Mouse (Mus musculus): ENCODE data around the gene Zfp120. TPM values are rescaled to one million over a fixed set of nuclear protein-coding genes. Genes with fewer than 3 reads are reported as not detected.
"Not testable (repeated sequence)": the region's sequence is repeated elsewhere in the genome, so short reads cannot be mapped to it uniquely, and the experiment has no call there.

Gene Zfp120
- 6.7 and 7.2 TPM in 2 replicates for polyA plus RNA-seq (2015; fragmentation: Nextera tagmentation; extraction: Ambion mirVana)

DNA sequence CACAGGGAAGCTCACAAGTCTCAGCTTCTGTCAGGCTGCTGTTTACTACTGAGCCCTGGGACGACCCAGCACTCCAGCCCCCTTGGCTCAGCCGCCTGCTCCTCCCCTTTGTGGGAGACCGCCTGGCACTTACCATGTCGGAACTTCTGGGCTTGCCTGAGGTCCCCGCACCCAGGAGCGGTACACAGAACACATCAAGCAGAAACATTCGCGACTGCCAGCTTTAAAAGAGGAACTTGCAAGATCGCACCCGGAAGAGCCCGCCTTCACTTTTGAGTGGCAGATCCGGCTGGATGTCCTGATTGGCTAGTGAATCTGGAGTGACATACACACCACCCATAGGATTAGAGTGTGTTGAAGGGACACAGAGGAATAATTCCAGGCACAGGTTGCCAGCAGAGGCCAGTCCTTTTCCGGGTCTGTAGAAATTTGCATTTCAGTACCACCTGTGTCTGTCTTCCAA lies at the start of gene Zfp120:
Gene Zfp120 (minus strand): TSS at position 274 of the 463 bp plus-strand sequence.
- WGBS, result 0% methylated on average over 13 of the region's 13 CpGs
- Histone ChIP-seq H3K4me1 (peaks cover 7% of the 10 kb centered on the region), H3K4me2 (replicated peaks) (peak within 1 kb of the TSS; percentile 60), H3K9ac (peak within 1 kb of the TSS; percentile 75), H3K27me3 (no peaks in the 10 kb centered on the region), H3K36me3 (peaks cover 21% of the 10 kb centered on the region), H3K9me3 (no peaks in the 10 kb centered on the region), H3K27ac (peak within 1 kb of the TSS; percentile 69), H3K4me3 (peak within 1 kb of the TSS; percentile 72)
- peak; percentile 100 for ATAC-seq (ENCODE audit: low FRiP score, low read depth)

DNA sequence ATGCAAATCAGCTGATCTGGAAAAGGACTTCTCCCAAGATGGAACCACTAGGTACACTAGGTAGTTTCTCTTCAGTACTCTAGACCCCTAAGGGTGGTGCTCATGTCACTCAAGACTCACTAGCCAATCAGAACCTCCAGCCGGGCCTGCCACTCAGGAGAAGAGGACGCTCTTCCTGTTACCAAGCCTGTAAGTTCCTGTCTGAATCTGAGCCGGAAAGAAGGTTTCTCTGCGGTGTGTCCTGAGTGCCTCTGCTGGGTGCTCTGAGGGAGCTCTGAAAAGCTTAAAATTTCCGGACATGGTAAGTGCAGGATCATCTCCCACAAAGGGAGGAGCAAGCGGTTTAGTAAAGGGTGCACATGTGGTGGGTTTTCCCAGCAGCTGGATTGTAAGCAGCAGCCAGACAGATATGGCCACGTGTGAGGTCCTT lies 45.1 kb upstream of the Zfp120 start, which contains the start of gene Gm14139:
Gene Gm14139 (plus strand): TSS at position 186 of the 430 bp plus-strand sequence.
- H3K9me3 ChIP-seq, result peaks cover 19% of the 10 kb centered on the region; the same call in 1 of the 2 replicates
- not testable (repeated sequence) for H3K9ac ChIP-seq; H3K27ac ChIP-seq; H3K4me3 ChIP-seq; H3K4me1 ChIP-seq; H3K36me3 ChIP-seq; H3K4me2 ChIP-seq (replicated peaks); ATAC-seq (ENCODE audit: low FRiP score, low read depth); H3K27me3 ChIP-seq
- 76% methylated on average over 7 of the region's 7 CpGs for WGBS

GRCm38 (mm10) chr2:150181046-150181445 lies 44.5 kb upstream of the Zfp120 start:
- not testable (repeated sequence) for ATAC-seq (ENCODE audit: low FRiP score, low read depth); H3K4me1 ChIP-seq

DNA sequence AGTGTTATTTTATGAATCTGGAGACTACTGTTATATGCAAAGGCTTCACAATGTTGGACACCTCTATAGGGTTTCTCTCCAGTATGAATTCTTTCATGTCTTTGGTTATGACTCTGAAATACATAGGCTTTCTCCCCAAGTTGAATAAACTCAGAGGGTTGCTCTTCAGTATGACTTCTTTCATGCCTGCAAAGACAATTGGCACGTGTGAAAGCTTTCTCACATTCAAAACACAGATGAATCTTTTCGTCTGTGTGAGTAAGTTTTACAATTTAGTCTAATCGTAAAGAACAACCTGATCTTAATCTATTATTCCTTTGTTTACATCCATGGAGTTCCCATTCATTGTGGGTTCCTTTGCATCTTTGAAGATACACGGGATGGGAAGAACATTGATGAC lies 43.1 kb upstream of the Zfp120 start, which contains the start of gene Gm10770:
Gene Gm10770 (minus strand): TSS at position 101 of the 400 bp plus-strand sequence.
- H3K9me3 ChIP-seq, result peaks cover 19% of the 10 kb centered on the region; the same call in 1 of the 2 replicates
- not testable (repeated sequence) for H3K4me1 ChIP-seq; H3K4me2 ChIP-seq (replicated peaks); ATAC-seq (ENCODE audit: low FRiP score, low read depth); H3K4me3 ChIP-seq; H3K9ac ChIP-seq; H3K27ac ChIP-seq; H3K36me3 ChIP-seq; H3K27me3 ChIP-seq
- WGBS, result 80% methylated on average over 4 of the region's 4 CpGs

More at GRCm38 (mm10) chr2:150181046-150181445, 44.5 kb upstream of the Zfp120 start:
- not testable (repeated sequence) for H3K36me3 ChIP-seq; H3K9ac ChIP-seq; H3K4me2 ChIP-seq (replicated peaks); H3K4me3 ChIP-seq; H3K27me3 ChIP-seq; H3K27ac ChIP-seq
- peaks cover 19% of the 10 kb centered on the region; the same call in 1 of the 2 replicates for H3K9me3 ChIP-seq

DNA sequence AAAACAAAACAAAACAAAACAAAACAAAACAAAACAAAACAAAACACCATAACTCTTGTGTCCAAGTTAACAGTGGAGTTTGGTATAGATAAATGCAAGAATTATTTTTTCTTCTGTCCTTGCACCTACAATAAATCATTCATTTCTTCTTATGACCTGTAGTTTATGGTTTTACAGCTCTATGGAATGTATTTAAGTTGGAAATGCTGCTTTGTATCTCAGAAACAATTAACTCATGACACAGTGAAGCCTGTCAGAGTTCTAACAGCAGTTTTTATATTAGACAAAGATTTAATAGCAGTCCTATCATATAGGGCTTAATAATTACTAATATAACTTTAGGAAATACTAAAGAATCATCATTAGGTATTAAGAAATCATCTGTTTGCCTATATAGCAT lies 37.3 kb upstream of the Zfp120 start:
- no peak overlapping the region for H3K27ac ChIP-seq
- no peak overlapping the region for H3K4me3 ChIP-seq
- no peaks in the 10 kb centered on the region for H3K27me3 ChIP-seq
- H3K4me1 ChIP-seq, result no peaks in the 10 kb centered on the region
- no peak overlapping the region for H3K9ac ChIP-seq
- no peaks in the 10 kb centered on the region for H3K36me3 ChIP-seq
- H3K4me2 ChIP-seq (replicated peaks), result no peak overlapping the region
- no peak for ATAC-seq (ENCODE audit: low FRiP score, low read depth)
- peaks cover 13% of the 10 kb centered on the region; the same call in 1 of the 2 replicates for H3K9me3 ChIP-seq

GRCm38 (mm10) chr2:150166703-150167102 lies 30.2 kb upstream of the Zfp120 start:
- H3K27me3 ChIP-seq, result no peaks in the 10 kb centered on the region
- H3K36me3 ChIP-seq, result no peaks in the 10 kb centered on the region
- no peaks in the 10 kb centered on the region for H3K9me3 ChIP-seq
- no peak overlapping the region for H3K4me3 ChIP-seq
- ATAC-seq (ENCODE audit: low FRiP score, low read depth), result no peak
- H3K9ac ChIP-seq, result no peak overlapping the region
- H3K27ac ChIP-seq, result no peak overlapping the region
- H3K4me1 ChIP-seq, result no peaks in the 10 kb centered on the region
- no peak overlapping the region for H3K4me2 ChIP-seq (replicated peaks)

- Histone ChIP-seq H3K27ac (no peak overlapping the region), H3K9me3 (peaks cover 14% of the 10 kb centered on the region), H3K4me3 (no peak overlapping the region), H3K4me2 (replicated peaks) (no peak overlapping the region), H3K27me3 (no peaks in the 10 kb centered on the region), H3K4me1 (peaks cover 7% of the 10 kb centered on the region), H3K9ac (no peak overlapping the region), H3K36me3 (peaks cover 45% of the 10 kb centered on the region)
- WGBS, result 65% methylated on average over 2 of the region's 2 CpGs
- no peak for ATAC-seq (ENCODE audit: low FRiP score, low read depth)
Observed at GRCm38 (mm10) chr2:150132773-150133172, 3.7 kb downstream of the Zfp120 start.

- not testable (repeated sequence) for H3K4me3 ChIP-seq; H3K27ac ChIP-seq; H3K4me1 ChIP-seq; H3K9ac ChIP-seq; ATAC-seq (ENCODE audit: low FRiP score, low read depth); H3K27me3 ChIP-seq; H3K4me2 ChIP-seq (replicated peaks)
- Histone ChIP-seq H3K36me3 (peaks cover 49% of the 10 kb centered on the region), H3K9me3 (peaks cover 18% of the 10 kb centered on the region)
- WGBS, result 79% methylated on average over 1 of the region's 1 CpGs
Observed at GRCm38 (mm10) chr2:150132002-150132401, 4.5 kb downstream of the Zfp120 start.

GRCm38 (mm10) chr2:150111247-150111912 lies 25.1 kb downstream of the Zfp120 start:
- H3K36me3 ChIP-seq, result peaks cover 32% of the 10 kb centered on the region
- no peaks in the 10 kb centered on the region for H3K4me1 ChIP-seq
- no peak overlapping the region for H3K4me2 ChIP-seq (replicated peaks)
- H3K27ac ChIP-seq, result no peak overlapping the region
- H3K9me3 ChIP-seq, result peaks cover 14% of the 10 kb centered on the region
- H3K9ac ChIP-seq, result no peak overlapping the region
- H3K27me3 ChIP-seq, result no peaks in the 10 kb centered on the region
- H3K4me3 ChIP-seq, result no peak overlapping the region
- 87% methylated on average over 10 of the region's 10 CpGs for WGBS
- no peak for ATAC-seq (ENCODE audit: low FRiP score, low read depth)

DNA sequence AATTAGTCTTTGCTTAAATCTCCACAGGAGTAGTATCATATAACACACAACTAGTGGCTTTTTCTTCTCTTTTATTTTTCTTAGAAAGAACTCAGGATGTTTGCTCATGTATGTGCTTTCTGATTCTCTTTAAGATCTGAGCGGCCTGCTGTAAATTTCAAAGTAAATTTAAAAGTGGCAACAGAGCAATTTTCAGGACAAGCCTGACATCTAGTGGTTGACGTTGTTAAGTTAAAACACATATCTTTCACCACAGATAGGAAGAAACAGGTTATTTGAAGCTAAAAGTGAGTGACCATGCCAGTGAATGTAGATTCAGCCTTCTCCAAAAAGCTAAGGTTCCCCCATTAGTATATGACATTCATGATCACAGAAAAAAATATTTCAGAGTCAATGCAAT lies 36.9 kb downstream of the Zfp120 start:
- H3K36me3 ChIP-seq; H3K27me3 ChIP-seq; H3K4me3 ChIP-seq; ATAC-seq (ENCODE audit: low FRiP score, low read depth); H3K4me1 ChIP-seq; H3K4me2 ChIP-seq (replicated peaks); H3K9ac ChIP-seq; H3K27ac ChIP-seq; H3K9me3 ChIP-seq: not testable (repeated sequence)
- WGBS, result 10% methylated on average over 2 of the region's 2 CpGs
